Mouse (Mus musculus) cerebellum, postnatal 10 days (tissue): ENCODE measurements around the gene Musk.
A peak's percentile ranks its signal among the peaks of the same experiment; 100 is the strongest.
"Not testable (repeated sequence)": the region's sequence is repeated elsewhere in the genome, so short reads cannot be mapped to it uniquely, and the experiment has no call there.

Source experiments
- DNase-seq, 2 experiments: peaks; one replicate each; pipeline ENCODE4 v3.0.0; 2021; ENCODE audit warnings: mixed read lengths in 2 of 2

Gene Musk

GRCm38 (mm10) chr4:58285687-58286086 is at the start of gene Musk:
Gene Musk (plus strand): TSS chr4:58285960.
- DNase-seq, result no peak

GRCm38 (mm10) chr4:58240416-58240815 is 45.3 kb upstream of the Musk start:
- DNase-seq, result no peak

DNA sequence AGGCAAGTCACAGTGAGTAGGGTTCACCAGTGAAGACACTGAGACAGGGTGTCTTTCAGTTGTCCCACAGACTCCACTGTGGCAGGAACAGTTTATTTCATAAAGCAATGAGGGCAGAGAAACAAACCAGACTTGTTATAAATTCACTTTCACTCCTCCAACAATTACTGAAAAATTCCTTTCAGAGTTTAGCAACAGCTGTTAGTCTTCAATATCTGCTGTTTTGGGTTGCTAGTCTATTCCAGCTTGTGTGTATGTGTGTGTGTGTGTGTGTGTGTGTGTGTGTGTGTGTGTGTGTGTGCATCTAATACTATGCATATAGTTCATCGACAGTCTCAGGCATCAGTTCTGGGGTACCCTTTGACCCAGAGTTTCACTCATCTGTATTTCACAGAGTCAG is 40.2 kb upstream of the Musk start:
- no peak for DNase-seq

- peak; percentile 10 to 16 for DNase-seq
Observed at GRCm38 (mm10) chr4:58252381-58252780, 33.4 kb upstream of the Musk start.

DNA sequence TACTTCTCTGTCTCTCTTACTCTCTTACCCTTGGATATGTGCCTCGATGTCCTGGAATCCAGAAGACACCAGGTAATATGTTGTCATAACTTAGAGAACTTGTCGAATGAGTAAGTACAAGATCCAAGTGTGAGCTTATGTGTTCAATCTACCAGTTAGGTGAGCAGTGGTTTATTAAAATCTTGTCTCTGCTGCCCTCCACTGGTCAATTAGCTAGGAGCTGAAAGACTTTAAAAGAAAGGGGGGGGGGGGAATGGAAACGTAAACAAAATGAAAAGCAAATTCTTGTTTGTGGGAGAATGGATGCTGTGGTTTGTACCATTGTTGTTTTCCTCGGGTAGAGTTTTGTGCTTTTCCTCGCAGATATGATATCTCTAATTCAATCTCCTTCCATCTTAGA is 32.4 kb upstream of the Musk start:
- peak; percentile 81 to 85 for DNase-seq

DNA sequence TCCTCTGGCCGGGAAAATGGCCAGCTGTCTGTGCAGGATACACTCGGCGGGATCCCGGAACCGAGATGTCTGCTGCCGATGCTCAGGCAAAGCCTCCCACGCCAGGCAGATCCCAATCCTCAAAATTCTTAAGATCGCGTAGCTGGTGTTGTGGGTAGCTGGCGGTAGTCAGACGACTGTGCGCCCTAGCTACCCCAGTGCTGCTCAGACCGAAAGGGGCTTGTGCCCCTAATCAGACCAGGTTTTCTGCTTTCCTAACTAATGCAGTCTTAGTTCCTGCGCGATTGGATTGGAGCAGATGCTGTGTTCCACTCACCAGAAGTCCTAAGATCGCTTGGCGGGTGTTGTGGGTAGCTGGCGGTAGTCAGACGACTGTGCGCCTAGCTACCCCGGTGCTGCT is 25.0 kb upstream of the Musk start:
- DNase-seq, result not testable (repeated sequence)

GRCm38 (mm10) chr4:58266294-58266693 is 19.5 kb upstream of the Musk start:
- DNase-seq, result peak; percentile 73 to 77

- DNase-seq, result no peak
Observed at GRCm38 (mm10) chr4:58268897-58269542, 16.7 kb upstream of the Musk start.

DNA sequence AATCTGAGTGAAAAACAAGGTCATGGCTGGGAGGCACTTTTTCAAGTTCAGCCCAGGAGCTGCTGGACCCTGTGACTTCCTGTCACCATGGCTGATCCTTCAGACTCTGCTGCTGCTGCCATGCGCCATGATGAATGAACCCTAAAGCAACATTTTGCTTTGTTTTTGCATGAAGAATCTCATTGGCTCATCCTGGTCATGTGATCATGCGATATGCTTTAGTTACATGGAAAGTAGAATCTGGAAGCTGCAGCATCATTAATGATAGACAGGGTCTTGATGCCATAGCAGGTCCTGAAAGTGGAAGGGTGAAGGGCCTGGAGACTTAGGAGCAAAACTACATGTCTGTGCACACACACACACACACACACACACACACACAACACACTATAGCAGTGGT is 15.8 kb upstream of the Musk start:
- no peak for DNase-seq

DNA sequence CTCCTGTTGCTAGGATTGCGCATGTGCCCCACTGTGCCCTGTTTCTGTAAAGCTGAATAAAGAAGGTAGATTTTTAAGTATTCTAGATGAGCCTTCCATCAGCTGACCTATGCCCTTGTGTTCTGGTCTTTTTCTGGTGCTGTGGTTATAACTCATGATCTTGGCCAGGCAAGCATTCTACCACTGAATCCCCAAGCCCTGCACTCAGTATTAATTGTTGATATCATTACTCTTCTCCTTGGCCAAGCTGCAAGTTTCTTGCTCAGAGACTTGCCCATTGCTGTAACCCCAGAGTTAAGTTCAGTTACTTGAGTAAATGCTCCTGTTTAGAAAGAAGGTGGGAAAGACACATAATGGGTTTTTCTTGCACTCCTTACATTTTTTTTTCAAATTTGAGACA is 14.8 kb upstream of the Musk start:
- DNase-seq, result no peak

GRCm38 (mm10) chr4:58271504-58272162 is 14.1 kb upstream of the Musk start:
- DNase-seq, result no peak

DNA sequence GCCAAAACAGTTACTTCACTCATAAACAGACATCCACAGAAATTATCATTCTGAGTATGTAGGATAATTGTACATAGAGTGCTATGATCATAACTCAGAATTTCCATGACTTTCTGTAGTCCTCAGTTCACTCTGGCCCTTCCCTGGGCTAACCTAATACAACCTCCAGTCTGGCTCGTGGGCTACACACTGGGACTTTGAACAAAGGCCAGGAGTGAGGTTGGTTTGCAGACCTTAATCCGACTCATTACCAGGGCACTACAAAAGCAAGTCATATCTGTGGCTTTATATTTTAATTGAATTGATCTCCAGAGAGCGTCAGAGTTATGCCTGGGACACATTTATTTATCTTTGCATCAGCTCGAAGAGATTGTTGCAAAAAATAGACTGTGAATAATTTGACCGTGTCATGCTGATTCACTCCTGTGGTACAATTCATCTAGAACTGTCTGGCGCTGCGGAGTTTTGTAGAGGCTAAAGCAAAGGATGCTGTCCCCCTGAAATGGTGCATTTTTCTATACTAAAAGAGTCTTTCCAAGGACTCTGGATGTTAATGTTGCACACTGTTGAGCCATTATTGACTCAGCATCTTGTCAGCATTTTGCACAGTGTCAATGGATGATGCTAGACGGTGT is 10.4 kb upstream of the Musk start:
- peak; percentile 44 to 45 for DNase-seq

DNA sequence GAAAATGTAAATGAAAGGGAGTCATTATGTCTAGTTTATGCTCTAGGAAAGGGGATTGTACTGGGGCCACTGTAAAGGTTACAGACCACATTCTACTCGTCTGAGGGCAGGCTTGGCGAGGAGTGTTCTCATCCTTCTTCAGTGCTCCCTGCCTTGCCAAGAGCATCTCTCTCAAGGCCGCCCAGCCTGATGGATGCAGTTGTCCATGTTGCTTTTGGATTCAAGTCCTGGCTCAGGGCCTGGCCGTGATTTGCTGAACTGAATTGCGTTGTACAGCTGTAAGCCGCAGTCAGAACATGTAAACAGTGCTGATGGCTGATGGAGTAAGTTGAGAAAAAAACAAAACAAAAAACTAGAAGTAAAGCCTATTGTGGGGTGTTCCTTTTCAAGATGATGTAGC is 7.4 kb upstream of the Musk start:
- DNase-seq, result peak; percentile 12 to 29

DNA sequence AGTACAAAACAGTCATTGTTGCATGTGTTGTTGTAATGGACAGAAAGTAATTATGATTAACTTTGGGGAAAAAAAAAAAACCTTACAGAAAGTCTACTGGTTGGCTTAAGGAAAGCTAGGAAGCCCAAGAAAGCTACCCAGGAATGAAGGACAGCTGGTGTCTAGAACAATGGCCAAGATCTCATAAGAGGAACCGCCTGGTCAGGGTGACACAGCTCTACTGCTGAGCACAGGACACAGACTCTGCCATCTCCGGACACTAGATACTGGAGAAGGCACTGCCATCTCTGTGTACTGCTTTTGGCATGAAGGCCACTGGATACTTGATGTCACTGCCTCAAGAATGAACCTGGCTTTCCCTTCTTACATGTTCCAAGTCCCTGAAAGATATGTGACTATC is 5.6 kb upstream of the Musk start:
- no peak for DNase-seq

GRCm38 (mm10) chr4:58286368-58287090 is 769 bp downstream of the Musk start:
- no peak for DNase-seq

- no peak for DNase-seq
Observed at GRCm38 (mm10) chr4:58288753-58289152, 3.0 kb downstream of the Musk start.

DNA sequence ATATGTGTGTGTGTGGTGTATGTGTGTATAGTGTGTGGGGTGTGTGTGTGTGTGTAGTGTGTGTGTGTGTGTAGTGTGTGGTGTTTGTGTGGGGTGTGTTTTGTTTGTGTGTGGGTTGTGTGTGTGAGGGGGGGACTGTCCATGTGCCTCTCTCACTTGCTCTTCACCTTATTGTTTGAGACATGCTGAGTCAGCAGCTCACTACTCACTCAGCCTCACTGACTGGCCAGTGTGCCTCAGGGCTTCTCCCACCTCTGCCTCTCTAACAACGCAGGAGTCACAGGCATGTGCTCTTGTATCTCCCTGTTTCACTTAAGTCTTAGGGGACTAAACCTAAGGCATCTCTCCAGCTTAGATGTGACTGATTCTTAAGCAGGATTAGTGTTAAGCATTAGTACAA is 6.1 kb downstream of the Musk start:
- DNase-seq, result no peak

- DNase-seq, result no peak
Observed at GRCm38 (mm10) chr4:58293099-58293498, 7.3 kb downstream of the Musk start.

DNA sequence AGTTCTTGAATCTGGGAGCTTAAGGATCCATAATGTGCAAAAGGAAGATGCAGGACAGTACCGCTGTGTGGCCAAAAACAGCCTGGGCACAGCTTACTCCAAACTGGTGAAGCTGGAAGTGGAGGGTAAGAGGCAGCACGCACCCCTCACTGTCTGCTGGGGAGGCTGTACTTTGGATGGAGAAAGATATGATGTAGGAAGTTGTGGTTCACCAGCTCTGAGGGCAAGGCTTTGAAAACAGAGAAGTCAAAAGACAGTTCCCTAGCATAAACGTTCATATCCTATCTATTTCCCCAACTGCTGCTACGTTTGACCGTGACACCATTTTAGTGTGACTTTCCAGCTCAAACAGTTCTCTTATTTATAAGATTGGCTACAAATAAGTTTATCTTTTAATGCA is 18.1 kb downstream of the Musk start:
- DNase-seq, result no peak

- no peak for DNase-seq
Observed at GRCm38 (mm10) chr4:58304564-58304963, 18.8 kb downstream of the Musk start.

DNA sequence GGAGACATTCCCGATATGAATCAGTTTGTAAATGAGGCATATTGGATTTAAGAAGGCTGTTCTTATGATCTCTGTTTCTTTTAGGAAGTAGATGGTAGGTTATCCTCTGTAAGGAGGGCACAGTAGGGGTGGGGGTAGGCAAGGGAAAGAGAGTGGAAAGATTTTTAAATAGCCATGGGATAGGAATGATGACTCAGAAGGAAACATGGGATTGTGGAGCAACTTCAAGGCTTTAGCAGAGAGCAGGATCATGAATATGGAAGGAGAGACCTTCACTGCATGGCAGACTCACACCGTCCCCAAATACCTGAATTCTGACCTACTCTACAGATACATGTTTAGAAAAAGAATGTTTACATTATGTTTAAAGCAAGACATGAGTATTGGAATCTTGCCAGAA is 21.7 kb downstream of the Musk start:
- DNase-seq, result no peak

- no peak for DNase-seq
Observed at GRCm38 (mm10) chr4:58313344-58313743, 27.6 kb downstream of the Musk start.

GRCm38 (mm10) chr4:58314942-58315508 is 29.3 kb downstream of the Musk start:
- DNase-seq, result no peak
